Mouse (Mus musculus) G1E (cell line): ENCODE results near the gene Ulk4. TPM values are rescaled to one million over a fixed set of nuclear protein-coding genes. Genes with fewer than 3 reads are reported as not detected.
A peak's percentile ranks its signal among the peaks of the same experiment; 100 is the strongest.

Source experiments
- ATAC-seq: 2 replicates; pipeline ENCODE4 v1.8.0; 2016; ENCODE audit warnings: mild to moderate bottlenecking; ENCODE audit not compliant: insufficient number of reproducible peaks, poor library complexity, low FRiP score, severe bottlenecking; ENCODE audit errors: extremely low read depth
- DNase-seq: peaks from one replicate; pipeline ENCODE4 v3.0.0; 2012; ENCODE audit warnings: low spot score
- H3K27me3 ChIP-seq: 2 replicates; pipeline ENCODE4 v1.6.1; 2012; ENCODE audit warnings: mild to moderate bottlenecking, low read length, inconsistent platforms; ENCODE audit not compliant: insufficient read depth
- H3K36me3 ChIP-seq: replicated peaks from 2 replicates; pipeline ENCODE3; 2012; ENCODE audit warnings: mild to moderate bottlenecking, inconsistent platforms
- H3K4me1 ChIP-seq: 2 replicates; pipeline ENCODE4 v1.6.1; 2012; ENCODE audit warnings: low read depth, low read length, inconsistent platforms, mixed read lengths; ENCODE audit not compliant: insufficient read depth
- H3K4me3 ChIP-seq: 2 replicates; pipeline ENCODE4 v1.5.1; 2012; ENCODE audit warnings: low read depth, mild to moderate bottlenecking, inconsistent platforms, low read length, moderate library complexity, mixed read lengths
- H3K9me3 ChIP-seq: replicated peaks from 2 replicates; pipeline ENCODE4 v1.6.1; 2012; ENCODE audit warnings: inconsistent platforms
- CTCF ChIP-seq: IDR thresholded peaks from 2 replicates; pipeline ENCODE4 v1.5.1; 2012; ENCODE audit warnings: low read depth, low read length, inconsistent platforms, mixed read lengths
- GATA1 ChIP-seq: IDR thresholded peaks from 2 replicates; pipeline ENCODE4 v1.6.1; 2012; ENCODE audit warnings: borderline replicate concordance, low read length, inconsistent platforms, mixed read lengths
- GATA2 ChIP-seq: IDR thresholded peaks from 2 replicates; pipeline ENCODE4 v1.6.1; 2012; ENCODE audit warnings: low read depth, low read length, inconsistent platforms, borderline replicate concordance
- POLR2AphosphoS5 ChIP-seq: IDR thresholded peaks from 2 replicates; pipeline ENCODE4 v1.6.1; 2012; ENCODE audit warnings: low read depth, low read length, inconsistent platforms; ENCODE audit not compliant: insufficient replicate concordance
- TAL1 ChIP-seq: conservative IDR thresholded peaks from 2 replicates; pipeline ENCODE4 v1.6.1; 2012; ENCODE audit warnings: low read depth, low read length, inconsistent platforms, mixed read lengths
- polyA plus RNA-seq: library from polyadenylated mRNA; stranded (reverse); fragments of >175 nt; gene quantifications from 2 replicates; pipeline ENCODE4 v1.2.3, GENCODE M21; 2012
- total RNA-seq, 2 experiments: library from RNA; stranded (forward) in 1 of 2; stranded (reverse) in 1 of 2; fragments of 200-1000 nt in 1 of 2; fragments of >200 nt in 1 of 2; fragmentation: Nextera tagmentation in 1 of 2; gene quantifications; 2 replicates each; pipeline ENCODE4 v1.2.3; 2014 to 2017

Gene Ulk4
- total and polyA plus RNA-seq, 3 experiments: 0.52 to 3.2 (median 1.6) TPM

GRCm38 (mm10) chr9:121297171-121298064 is 20.4 kb upstream of the Ulk4 start, which contains the start of gene Trak1:
Trak1 (plus strand) TSS chr9:121297502.
- Histone ChIP-seq H3K9me3 (no peaks in the 10 kb centered on the region), H3K27me3 (peaks cover 36% of the 10 kb centered on the region), H3K4me3 (peak within 1 kb of the TSS; percentile 79), H3K36me3 (peaks cover 32% of the 10 kb centered on the region), H3K4me1 (peaks cover 34% of the 10 kb centered on the region)
- peak; percentile 31; the same call in 1 of the 2 replicates for ATAC-seq
- TF ChIP-seq TAL1 (no peak), GATA2 (no peak), CTCF (no peak), POLR2AphosphoS5 (no peak), GATA1 (no peak)
- DNase-seq: peak; percentile 75

- Histone ChIP-seq H3K36me3 (peaks cover 15% of the 10 kb centered on the region), H3K9me3 (peaks cover 3% of the 10 kb centered on the region; the same call in 1 of the 2 replicates), H3K4me3 (no peak overlapping the region), H3K4me1 (peaks cover 28% of the 10 kb centered on the region), H3K27me3 (peaks cover 43% of the 10 kb centered on the region)
- ATAC-seq: no peak
- DNase-seq: no peak
- TF ChIP-seq TAL1 (no peak), CTCF (no peak), POLR2AphosphoS5 (no peak), GATA1 (no peak)
These were observed 18.2 kb upstream of the Ulk4 start for GRCm38 (mm10) chr9:121295221-121295620.

- Histone ChIP-seq H3K4me1 (peaks cover 10% of the 10 kb centered on the region), H3K9me3 (peaks cover 13% of the 10 kb centered on the region), H3K27me3 (peaks cover 53% of the 10 kb centered on the region), H3K4me3 (no peak overlapping the region), H3K36me3 (no peaks in the 10 kb centered on the region)
- DNase-seq (no peak), ATAC-seq (no peak)
- TF ChIP-seq TAL1: no peak
- no peak for TF ChIP-seq CTCF
- no peak for TF ChIP-seq GATA1
- no peak for TF ChIP-seq POLR2AphosphoS5
- TF ChIP-seq GATA2: no peak
These were observed 16.2 kb upstream of the Ulk4 start for GRCm38 (mm10) chr9:121293187-121293586.

GRCm38 (mm10) chr9:121291275-121291674 is 14.3 kb upstream of the Ulk4 start:
- Histone ChIP-seq H3K9me3 (peaks cover 13% of the 10 kb centered on the region), H3K4me3 (no peak overlapping the region), H3K36me3 (no peaks in the 10 kb centered on the region), H3K27me3 (peaks cover 48% of the 10 kb centered on the region), H3K4me1 (peaks cover 2% of the 10 kb centered on the region)
- no peak for TF ChIP-seq TAL1
- no peak for TF ChIP-seq CTCF
- TF ChIP-seq GATA1: no peak
- TF ChIP-seq POLR2AphosphoS5: no peak
- DNase-seq (no peak), ATAC-seq (no peak)

- no peak for TF ChIP-seq POLR2AphosphoS5
- TF ChIP-seq GATA2: no peak
- TF ChIP-seq CTCF: no peak
- ATAC-seq: peak; percentile 40
- H3K4me3 ChIP-seq: no peak overlapping the region
These were observed 9.4 kb upstream of the Ulk4 start for GRCm38 (mm10) chr9:121286325-121286901.

GRCm38 (mm10) chr9:121285341-121286324 is 8.6 kb upstream of the Ulk4 start:
- TF ChIP-seq GATA2 (no peak), CTCF (no peak)
- DNase-seq (no peak), ATAC-seq (no peak)
- Histone ChIP-seq H3K27me3 (peaks cover 28% of the 10 kb centered on the region), H3K36me3 (no peaks in the 10 kb centered on the region), H3K4me1 (peaks cover 10% of the 10 kb centered on the region), H3K9me3 (peaks cover 20% of the 10 kb centered on the region), H3K4me3 (no peak overlapping the region)

More at GRCm38 (mm10) chr9:121286325-121286901, 9.4 kb upstream of the Ulk4 start:
- H3K9me3 ChIP-seq: peaks cover 20% of the 10 kb centered on the region
- peaks cover 22% of the 10 kb centered on the region for H3K27me3 ChIP-seq
- DNase-seq: no peak
- no peaks in the 10 kb centered on the region for H3K36me3 ChIP-seq
- H3K4me1 ChIP-seq: peaks cover 10% of the 10 kb centered on the region
